Mouse (Mus musculus) liver, embryonic 11.5 days (tissue): ENCODE data around the gene Mthfd1. TPM values are rescaled to one million over a fixed set of nuclear protein-coding genes. Genes with fewer than 3 reads are reported as not detected.

Experiments
- ATAC-seq: fragments of 200-750 bp; cut with Nextera tagmentation; replicated peaks from 2 replicates; pipeline ENCODE4 v1.8.0; 2017; ENCODE audit warnings: moderate number of reproducible peaks, mild to moderate bottlenecking, moderate TSS enrichment, moderate library complexity; ENCODE audit not compliant: low FRiP score
- DNase-seq: peaks from one replicate; pipeline ENCODE4 v3.0.0-alpha.2; 2017; ENCODE audit warnings: low spot score
- H3K27ac ChIP-seq: fragments of 300-500 bp; sonication (generic); 2 replicates; pipeline ENCODE4 v1.5.1; 2014; ENCODE audit warnings: mild to moderate bottlenecking, low read depth, low read length, control low read depth
- H3K27me3 ChIP-seq: fragments of 300-500 bp; sonication (generic); replicated peaks from 2 replicates; pipeline ENCODE4 v1.6.1; 2014; ENCODE audit warnings: low read length, mixed read lengths; ENCODE audit not compliant: control insufficient read depth, insufficient read depth
- H3K36me3 ChIP-seq: fragments of 300-500 bp; sonication (generic); 2 replicates; pipeline ENCODE4 v1.6.1; 2014; ENCODE audit warnings: mild to moderate bottlenecking, low read length, moderate library complexity, mixed read lengths; ENCODE audit not compliant: control insufficient read depth, insufficient read depth
- H3K4me1 ChIP-seq: fragments of 300-500 bp; sonication (generic); replicated peaks from 2 replicates; pipeline ENCODE4 v1.6.1; 2014; ENCODE audit warnings: low read length, mixed read lengths; ENCODE audit not compliant: control insufficient read depth, insufficient read depth
- H3K4me2 ChIP-seq: fragments of 300-500 bp; sonication (generic); 2 replicates; pipeline ENCODE4 v1.6.1; 2014; ENCODE audit warnings: mild to moderate bottlenecking, control low read depth, moderate library complexity
- H3K4me3 ChIP-seq: fragments of 300-500 bp; sonication (generic); 2 replicates; pipeline ENCODE4 v1.5.1; 2014; ENCODE audit warnings: low read depth, low read length, control low read depth
- H3K9ac ChIP-seq: fragments of 300-500 bp; sonication (generic); 2 replicates; pipeline ENCODE4 v1.6.1; 2014; ENCODE audit warnings: low read depth, low read length, control low read depth
- H3K9me3 ChIP-seq: fragments of 300-500 bp; sonication (generic); 2 replicates; pipeline ENCODE4 v1.6.1; 2016; ENCODE audit warnings: low read length, inconsistent platforms, mixed read lengths; ENCODE audit not compliant: control insufficient read depth
- WGBS: fragments of 180-500 bp; shearing (Covaris S2); extraction: QIAGEN DNeasy Blood & Tissue Kit; methylation state at CpG from one replicate; pipeline ENCODE4 v1.1.7; 2014; 5-methylcytosine and 5-hydroxymethylcytosine counted together
- polyA plus RNA-seq: library from polyadenylated mRNA; unstranded; fragments of >200 nt; fragmentation: Nextera tagmentation; extraction: Ambion mirVana; gene quantifications from 2 replicates; pipeline ENCODE4 v1.2.1, GENCODE M21; 2014

Mthfd1 gene
- polyA plus RNA-seq, 1 experiment from 2014 or later: 178 TPM

GRCm38 (mm10) chr12:76255499-76255875 is 389 bp downstream of the Mthfd1 start:
- DNase-seq: no peak

GRCm38 (mm10) chr12:76256114-76256843 is 1.2 kb downstream of the Mthfd1 start:
- no peaks in the 10 kb centered on the region for H3K36me3 ChIP-seq
- DNase-seq (no peak), ATAC-seq (no peak)
- peak overlapping the region; percentile 96 for H3K4me2 ChIP-seq
- 4% methylated on average over 17 of the region's 17 CpGs for WGBS
- peak overlapping the region; percentile 53; the same call in 1 of the 2 replicates for H3K27ac ChIP-seq
- 0 out of 2 replicates have a peak, but pooled peaks cover 2% of the 10 kb centered on the region for H3K4me1 ChIP-seq
- H3K27me3 ChIP-seq: no peaks in the 10 kb centered on the region
- no peaks in the 10 kb centered on the region for H3K9me3 ChIP-seq
- H3K9ac ChIP-seq: peak overlapping the region; percentile 86
- H3K4me3 ChIP-seq: peak overlapping the region; percentile 86

More at GRCm38 (mm10) chr12:76255499-76255875, 389 bp downstream of the Mthfd1 start:
- H3K27me3 ChIP-seq: no peaks in the 10 kb centered on the region
- H3K9me3 ChIP-seq: no peaks in the 10 kb centered on the region
- ATAC-seq: peak; percentile 25
- peak overlapping the region; percentile 86 for H3K4me3 ChIP-seq
- no peaks in the 10 kb centered on the region for H3K36me3 ChIP-seq
- 0 out of 2 replicates have a peak, but pooled peaks cover 2% of the 10 kb centered on the region for H3K4me1 ChIP-seq
- H3K4me2 ChIP-seq: peak overlapping the region; percentile 96
- under 1% methylated on average over 11 of the region's 11 CpGs for WGBS
- peak overlapping the region; percentile 86 for H3K9ac ChIP-seq
- peak overlapping the region; percentile 84 for H3K27ac ChIP-seq

GRCm38 (mm10) chr12:76260673-76261072 is 5.6 kb downstream of the Mthfd1 start:
- no peak overlapping the region for H3K27ac ChIP-seq
- H3K4me1 ChIP-seq: peaks cover 10% of the 10 kb centered on the region; the same call in 1 of the 2 replicates
- H3K9ac ChIP-seq: no peak overlapping the region
- H3K36me3 ChIP-seq: peaks cover under 1% of the 10 kb centered on the region; the same call in 1 of the 2 replicates
- H3K4me3 ChIP-seq: no peak overlapping the region
- no peak for DNase-seq
- no peak for ATAC-seq
- WGBS: 85% methylated on average over 3 of the region's 3 CpGs
- H3K9me3 ChIP-seq: no peaks in the 10 kb centered on the region
- no peaks in the 10 kb centered on the region for H3K27me3 ChIP-seq
- no peak overlapping the region for H3K4me2 ChIP-seq

- Histone ChIP-seq H3K27me3 (no peaks in the 10 kb centered on the region), H3K9me3 (no peaks in the 10 kb centered on the region), H3K4me2 (no peak overlapping the region), H3K4me1 (peaks cover 10% of the 10 kb centered on the region; the same call in 1 of the 2 replicates), H3K4me3 (no peak overlapping the region), H3K36me3 (peaks cover 7% of the 10 kb centered on the region; the same call in 1 of the 2 replicates), H3K9ac (no peak overlapping the region), H3K27ac (no peak overlapping the region)
- ATAC-seq (no peak), DNase-seq (no peak)
- 85% methylated on average over 4 of the region's 4 CpGs for WGBS
Measured at GRCm38 (mm10) chr12:76261556-76261955, 6.5 kb downstream of the Mthfd1 start.

- no peak overlapping the region for H3K4me3 ChIP-seq
- no peak for DNase-seq
- 91% methylated on average over 4 of the region's 4 CpGs for WGBS
- no peak for ATAC-seq
- H3K27me3 ChIP-seq: no peaks in the 10 kb centered on the region
- H3K9me3 ChIP-seq: no peaks in the 10 kb centered on the region
- H3K36me3 ChIP-seq: peaks cover 8% of the 10 kb centered on the region; the same call in 1 of the 2 replicates
- H3K9ac ChIP-seq: no peak overlapping the region
- peaks cover 12% of the 10 kb centered on the region for H3K4me1 ChIP-seq
- no peak overlapping the region for H3K4me2 ChIP-seq
- H3K27ac ChIP-seq: no peak overlapping the region
Measured at GRCm38 (mm10) chr12:76262918-76263317, 7.8 kb downstream of the Mthfd1 start.

- 59% methylated on average over 1 of the region's 1 CpGs for WGBS
- Histone ChIP-seq H3K9ac (no peak overlapping the region), H3K27ac (no peak overlapping the region), H3K36me3 (peaks cover 9% of the 10 kb centered on the region; the same call in 1 of the 2 replicates), H3K9me3 (no peaks in the 10 kb centered on the region), H3K4me1 (peaks cover 12% of the 10 kb centered on the region), H3K27me3 (no peaks in the 10 kb centered on the region), H3K4me2 (no peak overlapping the region), H3K4me3 (no peak overlapping the region)
- ATAC-seq: no peak
- DNase-seq: no peak
Measured at GRCm38 (mm10) chr12:76263876-76264275, 8.8 kb downstream of the Mthfd1 start.

- Histone ChIP-seq H3K9ac (no peak overlapping the region), H3K9me3 (no peaks in the 10 kb centered on the region), H3K4me2 (no peak overlapping the region), H3K4me3 (no peak overlapping the region), H3K27ac (no peak overlapping the region), H3K36me3 (peaks cover 10% of the 10 kb centered on the region; the same call in 1 of the 2 replicates), H3K4me1 (peaks cover 12% of the 10 kb centered on the region), H3K27me3 (no peaks in the 10 kb centered on the region)
- ATAC-seq: no peak
- no peak for DNase-seq
- 85% methylated on average over 9 of the region's 9 CpGs for WGBS
Measured at GRCm38 (mm10) chr12:76264325-76264965, 9.3 kb downstream of the Mthfd1 start.

GRCm38 (mm10) chr12:76265001-76265400 is 9.9 kb downstream of the Mthfd1 start:
- H3K27me3 ChIP-seq: no peaks in the 10 kb centered on the region
- no peak overlapping the region for H3K4me3 ChIP-seq
- peaks cover 12% of the 10 kb centered on the region for H3K4me1 ChIP-seq
- DNase-seq: no peak
- no peaks in the 10 kb centered on the region for H3K9me3 ChIP-seq
- H3K27ac ChIP-seq: no peak overlapping the region
- peaks cover 10% of the 10 kb centered on the region; the same call in 1 of the 2 replicates for H3K36me3 ChIP-seq
- ATAC-seq: no peak
- no peak overlapping the region for H3K9ac ChIP-seq
- H3K4me2 ChIP-seq: no peak overlapping the region
- 55% methylated on average over 6 of the region's 6 CpGs for WGBS
